Mouse (Mus musculus): Measurements from ENCODE around the gene Lrrc57.
A peak's percentile ranks its signal among the peaks of the same experiment; 100 is the strongest.

DNA sequence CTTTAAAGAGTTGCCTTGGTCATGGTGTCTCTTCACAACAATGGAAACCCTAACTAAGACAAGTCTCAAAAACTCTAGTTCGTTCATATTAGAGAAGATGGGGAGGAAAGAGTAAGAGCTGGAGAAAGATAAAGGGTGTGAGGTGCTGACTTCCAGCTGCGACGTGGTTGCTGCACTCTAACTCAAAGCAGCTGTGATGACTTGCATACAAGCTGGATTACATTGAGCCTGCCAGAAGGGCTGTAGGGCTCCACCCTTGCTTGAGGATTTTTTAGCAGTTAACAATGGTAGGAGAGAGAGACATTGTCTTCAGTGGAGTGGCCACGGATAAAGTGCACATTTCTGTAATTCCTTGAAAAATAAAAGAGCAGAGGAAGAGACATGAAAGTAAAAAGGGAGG, 37.5 kb upstream of the Lrrc57 start:
- TF ChIP-seq POLR2A (IDR thresholded peaks at IDR 0.05; ENCODE audit: insufficient read depth, low read depth, low read length) (no peak), CTCF (IDR thresholded peaks at IDR 0.05) (no peak), EP300 (IDR thresholded peaks at IDR 0.05; ENCODE audit: insufficient read depth, low read depth, low read length) (peak; percentile 30; the same call in 1 of the 2 replicates)
